Comparison of ENCODE assay signal across 12 mouse cellular contexts in the genomic region with DNA sequence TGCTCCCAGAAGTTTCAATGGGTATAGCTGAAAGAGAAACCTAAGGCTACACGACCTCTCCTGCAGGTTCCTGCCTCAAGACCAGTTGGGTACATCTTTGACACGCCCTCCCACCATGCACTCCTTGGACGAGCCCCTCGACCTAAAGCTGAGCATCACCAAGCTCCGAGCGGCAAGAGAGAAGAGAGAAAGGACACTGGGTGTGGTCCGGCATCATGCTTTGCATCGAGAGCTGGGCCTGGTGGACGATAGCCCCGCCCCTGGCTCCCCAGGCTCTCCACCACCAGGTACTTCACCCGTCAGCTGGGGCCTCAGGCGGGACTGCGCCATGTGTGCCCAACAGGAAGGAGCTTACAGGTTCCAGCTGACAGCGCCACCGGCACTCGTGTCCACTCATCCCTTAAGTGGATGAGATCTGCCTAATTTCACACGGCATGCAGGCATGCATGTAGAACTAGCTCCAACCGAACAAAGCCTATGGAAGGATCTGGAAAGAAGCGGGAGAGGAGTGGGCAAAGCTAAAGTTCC. TPM values are rescaled to one million over a fixed set of nuclear protein-coding genes. Genes with fewer than 3 reads are reported as not detected.
A peak's percentile ranks its signal among the peaks of the same experiment; 100 is the strongest.
DNase-seq lines count a peak whose midpoint lies in the region; ATAC-seq and TF ChIP-seq lines count a peak whose summit lies in the region.
"Had no signal": no experiment of that assay in that cellular context is flagged by ENCODE, and none has a peak within 500 bp of the region (broad histone marks: within the 10 kb centered on the region; RNA-seq: fewer than 3 reads in every experiment).

No protein-coding gene starts in this region.

- WGBS in kidney, embryonic 16.5 days: 67% methylated on average over 19 of the region's 19 CpGs
- 79% methylated on average over 19 of the region's 19 CpGs for WGBS in liver, postnatal 0 days (ENCODE audit: insufficient replicate concordance)

- H3K9me3 ChIP-seq in kidney, embryonic 16.5 days (ENCODE audit: low read length): no peaks in the 10 kb centered on the region
- no peaks in the 10 kb centered on the region for H3K9me3 ChIP-seq in liver, postnatal 0 days (ENCODE audit: low read length)
- H3K9me3 ChIP-seq: stomach, embryonic 15.5 days had no signal

- no peak overlapping the region; the same call in 1 of the 2 replicates for H3K4me2 ChIP-seq in kidney, embryonic 16.5 days (replicated peaks; ENCODE audit: low read depth, low read length)
- H3K4me2 ChIP-seq in liver, postnatal 0 days (ENCODE audit: low read depth, low read length): no peak overlapping the region
- H3K4me2 ChIP-seq: liver, embryonic 11.5 days; midbrain, embryonic 11.5 days; stomach, embryonic 15.5 days had no signal

- peak; percentile 36; the same call in 1 of the 2 replicates for ATAC-seq in kidney, embryonic 16.5 days (ENCODE audit: low FRiP score, low TSS enrichment)
- no peak for ATAC-seq in liver, postnatal 0 days

- TF ChIP-seq CTCF in liver, postnatal 0 days (IDR thresholded peaks at IDR 0.05; ENCODE audit: low read depth): no peak

- H3K36me3 ChIP-seq in kidney, embryonic 16.5 days (ENCODE audit: insufficient read depth, low read length): peaks cover 38% of the 10 kb centered on the region
- H3K36me3 ChIP-seq in liver, postnatal 0 days (replicated peaks; ENCODE audit: insufficient read depth, low read length): peaks cover 8% of the 10 kb centered on the region; the same call in 1 of the 2 replicates

- TF ChIP-seq EP300 in liver, postnatal 0 days (IDR thresholded peaks at IDR 0.05; ENCODE audit: low read depth): no peak

- H3K27ac ChIP-seq in kidney, embryonic 16.5 days (ENCODE audit: low read length): peak overlapping the region; percentile 48
- no peak overlapping the region for H3K27ac ChIP-seq in liver, postnatal 0 days (ENCODE audit: low read depth)
- H3K27ac ChIP-seq: hindbrain, postnatal 0 days had no signal

- H3K9ac ChIP-seq in kidney, embryonic 16.5 days (replicated peaks; ENCODE audit: low read length): 0 out of 2 replicates have a peak overlapping the region, but pooled peaks have one; percentile 24
- H3K9ac ChIP-seq in liver, postnatal 0 days (replicated peaks): no peak overlapping the region
- H3K9ac ChIP-seq: stomach, embryonic 15.5 days had no signal

- H3K4me3 ChIP-seq in kidney, embryonic 16.5 days (ENCODE audit: low read length): no peak overlapping the region
- no peak overlapping the region for H3K4me3 ChIP-seq in liver, postnatal 0 days (ENCODE audit: low read depth, low read length)
- H3K4me3 ChIP-seq: stomach, embryonic 15.5 days had no signal

- H3K4me1 ChIP-seq in kidney, embryonic 16.5 days (ENCODE audit: insufficient read depth, low read length): peaks cover 52% of the 10 kb centered on the region
- peaks cover 22% of the 10 kb centered on the region for H3K4me1 ChIP-seq in liver, postnatal 0 days (ENCODE audit: insufficient read depth)

- H3K27me3 ChIP-seq in kidney, embryonic 16.5 days (ENCODE audit: insufficient read depth, low read length): no peaks in the 10 kb centered on the region
- H3K27me3 ChIP-seq in liver, postnatal 0 days (ENCODE audit: insufficient read depth, low read length): no peaks in the 10 kb centered on the region
- H3K27me3 ChIP-seq: stomach, embryonic 15.5 days had no signal

- peak; percentile 3 for DNase-seq in gastrocnemius, postnatal 10 days
- no peak for DNase-seq in gastrocnemius, postnatal 25 days
- no peak for DNase-seq in kidney, adult 11 months
- peak; percentile 57 for DNase-seq in kidney, postnatal 14 days
- DNase-seq in lung, postnatal 25 days (ENCODE audit: low spot score): peak; percentile 31
- no peak for DNase-seq in liver, postnatal 0 days
- no peak for DNase-seq in spleen, postnatal 36 days (ENCODE audit: low spot score in 2 of 2)

RNA-seq across cellular contexts. Expression of gene Glis2, which starts 14.1 kb away (rescaled TPM):
- total RNA-seq in gastrocnemius, postnatal 10 days (2021): 10 to 100 TPM; 22.2 to 32.3 TPM
- total RNA-seq in gastrocnemius, postnatal 25 days (2021): 1 to 10 TPM; 7.0 to 7.1 TPM
- 43.6 and 53.6 TPM in 2 replicates for polyA plus RNA-seq in kidney, embryonic 16.5 days (2015; fragmentation: Nextera tagmentation; extraction: Ambion mirVana)
- 1.7 and 1.9 TPM in 2 replicates for polyA plus RNA-seq in liver, postnatal 0 days (2015; fragmentation: Nextera tagmentation; extraction: Ambion mirVana)

RNA-seq across cellular contexts. Expression of gene Pam16, which starts 16.2 kb away (rescaled TPM):
- total RNA-seq in gastrocnemius, postnatal 10 days (2021): 10 to 100 TPM; 79.3 to 82.7 TPM
- 10 to 100 TPM; 87.2 to 90.6 TPM for total RNA-seq in gastrocnemius, postnatal 25 days (2021)
- 67.8 and 80.4 TPM in 2 replicates for polyA plus RNA-seq in kidney, embryonic 16.5 days (2015; fragmentation: Nextera tagmentation; extraction: Ambion mirVana)
- 59.7 and 66.3 TPM in 2 replicates for polyA plus RNA-seq in liver, postnatal 0 days (2015; fragmentation: Nextera tagmentation; extraction: Ambion mirVana)

RNA-seq across cellular contexts. Expression of gene Vasn, which starts 31.1 kb away (rescaled TPM):
- 10 to 100 TPM in 1 of 2 experiments, 1 to 10 TPM in 1; 9.7 to 13.0 TPM for total RNA-seq in gastrocnemius, postnatal 10 days (2021)
- total RNA-seq in gastrocnemius, postnatal 25 days (2021): 1 to 10 TPM; 4.6 to 4.8 TPM
- 26.8 TPM in 2 replicates for polyA plus RNA-seq in kidney, embryonic 16.5 days (2015; fragmentation: Nextera tagmentation; extraction: Ambion mirVana)
- polyA plus RNA-seq in liver, postnatal 0 days (2015; fragmentation: Nextera tagmentation; extraction: Ambion mirVana): 1.6 and 1.9 TPM in 2 replicates

RNA-seq across cellular contexts. Expression of gene Dnaja3, which starts 31.2 kb away (rescaled TPM):
- total RNA-seq in gastrocnemius, postnatal 10 days (2021): 10 to 100 TPM; 71.4 to 87.2 TPM
- 10 to 100 TPM; 91.1 to 93.8 TPM for total RNA-seq in gastrocnemius, postnatal 25 days (2021)
- 89.6 and 95.3 TPM in 2 replicates for polyA plus RNA-seq in kidney, embryonic 16.5 days (2015; fragmentation: Nextera tagmentation; extraction: Ambion mirVana)
- polyA plus RNA-seq in liver, postnatal 0 days (2015; fragmentation: Nextera tagmentation; extraction: Ambion mirVana): 66.0 and 70.5 TPM in 2 replicates

RNA-seq across cellular contexts. Expression of gene Tfap4, which starts 48.9 kb away (rescaled TPM):
- total RNA-seq in gastrocnemius, postnatal 10 days (2021): 1 to 10 TPM; 6.6 to 6.9 TPM
- total RNA-seq in gastrocnemius, postnatal 25 days (2021): 1 to 10 TPM; 2.3 to 3.2 TPM
- polyA plus RNA-seq in kidney, embryonic 16.5 days (2015; fragmentation: Nextera tagmentation; extraction: Ambion mirVana): 21.8 and 25.5 TPM in 2 replicates
- 3.9 and 5.6 TPM in 2 replicates for polyA plus RNA-seq in liver, postnatal 0 days (2015; fragmentation: Nextera tagmentation; extraction: Ambion mirVana)

Comparison
In these comparisons a context has a peak if more than half of its experiments do, and no peak if none do; other contexts are left out.
1. DNase-seq: peak in gastrocnemius, postnatal 10 days (single experiment), kidney, postnatal 14 days (single experiment) and lung, postnatal 25 days (single experiment); none in gastrocnemius, postnatal 25 days (single experiment), kidney, adult 11 months (single experiment), liver, postnatal 0 days (single experiment) and spleen, postnatal 36 days (0 of 2).